Mouse (Mus musculus): ENCODE measurements at regions not wholly inside any gene's neighbourhood (a gene's known extent, or its start where the extent isn't known, plus 50 kb on each side); places are given as distances from the start of the nearest gene placed in this dataset.
"Not testable (repeated sequence)": the region's sequence is repeated elsewhere in the genome, so short reads cannot be mapped to it uniquely, and the experiment has no call there.

GRCm38 (mm10) chr2:117461541-117462290, 118.9 kb upstream of the Rasgrp1 start:
- Histone ChIP-seq H3K36me3 (ENCODE audit: control insufficient read depth, insufficient read depth) (no peaks in the 10 kb centered on the region), H3K27me3 (replicated peaks; ENCODE audit: control insufficient read depth, insufficient read depth, low read length) (no peaks in the 10 kb centered on the region), H3K27ac (ENCODE audit: low read length) (no peak overlapping the region), H3K4me3 (replicated peaks; ENCODE audit: low read length) (no peak overlapping the region), H3K4me2 (ENCODE audit: low read length) (no peak overlapping the region), H3K4me1 (replicated peaks; ENCODE audit: control insufficient read depth, insufficient read depth, low read length) (no peaks in the 10 kb centered on the region), H3K9ac (replicated peaks; ENCODE audit: low read depth, low read length) (no peak overlapping the region), H3K9me3 (ENCODE audit: control insufficient read depth, low read length) (no peaks in the 10 kb centered on the region)
- 81% methylated on average over 4 of the region's 4 CpGs for WGBS
- ATAC-seq = no peak

DNA sequence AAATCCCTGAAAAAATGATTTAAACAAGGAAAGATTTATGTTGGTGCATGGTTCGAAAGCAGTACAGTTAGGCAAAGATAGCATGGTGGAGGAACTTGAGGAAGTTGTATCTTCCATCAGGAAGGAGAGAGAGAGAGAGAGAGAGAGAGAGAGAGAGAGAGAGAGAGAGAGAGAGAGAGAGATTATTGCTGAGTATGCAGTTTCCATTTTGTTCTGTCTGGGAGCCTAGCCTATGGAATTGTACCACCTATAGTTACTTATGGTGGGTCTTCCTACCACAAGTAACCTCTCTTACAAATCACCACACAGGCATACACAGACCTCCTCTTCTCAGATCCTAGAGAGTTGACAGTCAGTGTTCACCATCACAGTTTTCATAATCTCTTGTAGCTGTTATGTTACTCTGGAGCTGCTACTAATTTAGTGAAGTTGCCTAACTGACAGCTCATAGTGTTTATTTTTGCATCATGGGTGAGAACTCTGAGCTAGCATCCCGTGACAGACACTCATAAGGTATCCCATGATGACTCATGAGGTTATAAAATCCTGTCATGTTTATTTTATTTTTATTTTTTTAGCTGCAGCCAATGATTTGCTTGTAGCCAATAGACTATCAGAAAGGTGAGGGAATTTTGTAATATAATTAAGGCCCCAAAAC, 132.2 kb upstream of the Rasgrp1 start:
- Histone ChIP-seq H3K36me3 (ENCODE audit: control insufficient read depth, insufficient read depth) (no peaks in the 10 kb centered on the region), H3K4me1 (replicated peaks; ENCODE audit: control insufficient read depth, insufficient read depth, low read length) (no peaks in the 10 kb centered on the region), H3K9ac (replicated peaks; ENCODE audit: low read depth, low read length) (no peak overlapping the region), H3K27ac (ENCODE audit: low read length) (no peak overlapping the region), H3K4me3 (replicated peaks; ENCODE audit: low read length) (no peak overlapping the region), H3K27me3 (replicated peaks; ENCODE audit: control insufficient read depth, insufficient read depth, low read length) (no peaks in the 10 kb centered on the region), H3K4me2 (ENCODE audit: low read length) (no peak overlapping the region), H3K9me3 (ENCODE audit: control insufficient read depth, low read length) (no peaks in the 10 kb centered on the region)
- WGBS = 96% methylated on average over 2 of the region's 2 CpGs
- no peak for ATAC-seq

DNA sequence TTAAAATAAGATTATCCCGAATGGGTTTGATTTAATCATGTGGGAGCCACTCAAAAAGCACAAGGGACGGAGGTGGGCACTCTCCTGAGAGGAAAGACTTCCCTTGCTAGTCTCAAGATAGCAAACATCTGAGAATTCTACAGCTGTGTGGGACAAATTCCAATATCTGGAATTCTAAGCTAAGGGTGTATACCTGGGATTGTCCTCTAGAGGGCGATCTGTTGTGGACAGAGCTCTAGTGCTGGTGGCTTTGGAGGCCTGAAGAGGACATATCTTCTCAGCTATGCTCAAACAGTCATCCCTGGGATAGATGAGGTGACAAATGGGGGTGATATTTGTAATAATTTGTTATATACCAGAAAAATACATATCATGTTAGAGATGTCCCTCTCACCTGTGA, 132.8 kb upstream of the Rasgrp1 start:
- Histone ChIP-seq H3K36me3 (ENCODE audit: control insufficient read depth, insufficient read depth) (no peaks in the 10 kb centered on the region), H3K27ac (ENCODE audit: low read length) (no peak overlapping the region), H3K9ac (replicated peaks; ENCODE audit: low read depth, low read length) (no peak overlapping the region), H3K9me3 (ENCODE audit: control insufficient read depth, low read length) (no peaks in the 10 kb centered on the region), H3K4me1 (replicated peaks; ENCODE audit: control insufficient read depth, insufficient read depth, low read length) (no peaks in the 10 kb centered on the region), H3K4me2 (ENCODE audit: low read length) (no peak overlapping the region), H3K27me3 (replicated peaks; ENCODE audit: control insufficient read depth, insufficient read depth, low read length) (no peaks in the 10 kb centered on the region), H3K4me3 (replicated peaks; ENCODE audit: low read length) (no peak overlapping the region)
- 47% methylated on average over 3 of the region's 3 CpGs for WGBS
- ATAC-seq = no peak

- not testable (repeated sequence) for H3K4me1 ChIP-seq (replicated peaks; ENCODE audit: control insufficient read depth, insufficient read depth, low read length); H3K4me2 ChIP-seq (ENCODE audit: low read length); H3K36me3 ChIP-seq (ENCODE audit: control insufficient read depth, insufficient read depth); H3K27me3 ChIP-seq (replicated peaks; ENCODE audit: control insufficient read depth, insufficient read depth, low read length); H3K27ac ChIP-seq (ENCODE audit: low read length); H3K9me3 ChIP-seq (ENCODE audit: control insufficient read depth, low read length); H3K4me3 ChIP-seq (replicated peaks; ENCODE audit: low read length); H3K9ac ChIP-seq (replicated peaks; ENCODE audit: low read depth, low read length)
- peak; percentile 49; the same call in 1 of the 2 replicates for ATAC-seq
- 84% methylated on average over 11 of the region's 11 CpGs for WGBS
Observed at GRCm38 (mm10) chr2:117477503-117477902, 134.7 kb upstream of the Rasgrp1 start.

GRCm38 (mm10) chr2:117479244-117480009, 136.6 kb upstream of the Rasgrp1 start:
- H3K27me3 ChIP-seq (replicated peaks; ENCODE audit: control insufficient read depth, insufficient read depth, low read length); H3K36me3 ChIP-seq (ENCODE audit: control insufficient read depth, insufficient read depth); H3K9me3 ChIP-seq (ENCODE audit: control insufficient read depth, low read length); H3K4me1 ChIP-seq (replicated peaks; ENCODE audit: control insufficient read depth, insufficient read depth, low read length); H3K27ac ChIP-seq (ENCODE audit: low read length); H3K9ac ChIP-seq (replicated peaks; ENCODE audit: low read depth, low read length); H3K4me2 ChIP-seq (ENCODE audit: low read length); H3K4me3 ChIP-seq (replicated peaks; ENCODE audit: low read length): not testable (repeated sequence)
- WGBS = 62% methylated on average over 16 of the region's 16 CpGs
- ATAC-seq = peak; percentile 91

DNA sequence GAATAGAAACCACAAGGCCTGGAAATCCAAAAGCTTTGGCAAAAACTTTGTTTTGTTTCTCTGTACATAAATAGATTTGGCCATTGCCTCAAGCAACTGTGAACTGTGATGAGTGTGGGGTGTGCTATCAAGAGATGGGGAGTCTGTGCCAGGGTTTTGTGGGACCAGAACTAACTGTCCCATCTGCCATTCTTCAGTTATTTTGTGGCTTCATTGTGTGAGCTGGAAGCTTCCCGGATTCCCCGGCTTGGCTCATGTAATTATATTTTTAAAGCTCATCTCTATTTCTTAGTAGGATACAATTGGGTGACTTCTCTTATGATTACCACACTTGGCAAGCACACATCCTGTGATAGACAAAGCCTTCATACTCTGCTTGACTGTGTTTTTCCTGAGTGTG, 143.6 kb upstream of the Rasgrp1 start:
- no peaks in the 10 kb centered on the region for H3K4me1 ChIP-seq (replicated peaks; ENCODE audit: control insufficient read depth, insufficient read depth, low read length)
- ATAC-seq = no peak
- H3K9ac ChIP-seq (replicated peaks; ENCODE audit: low read depth, low read length) = no peak overlapping the region
- H3K36me3 ChIP-seq (ENCODE audit: control insufficient read depth, insufficient read depth) = no peaks in the 10 kb centered on the region
- H3K27me3 ChIP-seq (replicated peaks; ENCODE audit: control insufficient read depth, insufficient read depth, low read length) = no peaks in the 10 kb centered on the region
- H3K4me3 ChIP-seq (replicated peaks; ENCODE audit: low read length) = no peak overlapping the region
- H3K27ac ChIP-seq (ENCODE audit: low read length) = no peak overlapping the region
- H3K4me2 ChIP-seq (ENCODE audit: low read length) = no peak overlapping the region
- 69% methylated on average over 2 of the region's 2 CpGs for WGBS
- H3K9me3 ChIP-seq (ENCODE audit: control insufficient read depth, low read length) = no peaks in the 10 kb centered on the region

DNA sequence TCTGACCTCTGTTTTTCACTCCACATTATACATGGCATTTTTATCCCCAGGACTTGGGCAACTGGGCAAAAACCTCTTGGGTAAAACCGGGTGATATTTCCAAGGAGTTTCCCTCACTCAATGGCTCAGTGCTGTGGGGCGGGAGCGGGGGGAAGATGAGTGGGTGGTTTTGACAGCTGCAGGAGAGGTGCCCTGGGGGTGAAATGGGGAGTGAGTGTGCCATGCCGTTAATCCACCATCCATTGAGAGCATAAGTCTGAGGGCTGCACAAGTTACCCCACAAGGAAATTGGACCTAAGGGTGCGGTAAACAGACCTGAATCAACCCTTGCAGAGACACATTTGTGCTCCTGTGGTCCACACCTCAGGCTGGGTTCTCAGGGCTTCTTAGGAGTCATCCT, 155.8 kb upstream of the Rasgrp1 start:
- Histone ChIP-seq H3K27me3 (replicated peaks; ENCODE audit: control insufficient read depth, insufficient read depth, low read length) (no peaks in the 10 kb centered on the region), H3K4me2 (ENCODE audit: low read length) (no peak overlapping the region), H3K27ac (ENCODE audit: low read length) (no peak overlapping the region), H3K4me1 (replicated peaks; ENCODE audit: control insufficient read depth, insufficient read depth, low read length) (no peaks in the 10 kb centered on the region), H3K9ac (replicated peaks; ENCODE audit: low read depth, low read length) (no peak overlapping the region), H3K36me3 (ENCODE audit: control insufficient read depth, insufficient read depth) (no peaks in the 10 kb centered on the region), H3K4me3 (replicated peaks; ENCODE audit: low read length) (no peak overlapping the region), H3K9me3 (ENCODE audit: control insufficient read depth, low read length) (no peaks in the 10 kb centered on the region)
- ATAC-seq = no peak
- 90% methylated on average over 5 of the region's 5 CpGs for WGBS

DNA sequence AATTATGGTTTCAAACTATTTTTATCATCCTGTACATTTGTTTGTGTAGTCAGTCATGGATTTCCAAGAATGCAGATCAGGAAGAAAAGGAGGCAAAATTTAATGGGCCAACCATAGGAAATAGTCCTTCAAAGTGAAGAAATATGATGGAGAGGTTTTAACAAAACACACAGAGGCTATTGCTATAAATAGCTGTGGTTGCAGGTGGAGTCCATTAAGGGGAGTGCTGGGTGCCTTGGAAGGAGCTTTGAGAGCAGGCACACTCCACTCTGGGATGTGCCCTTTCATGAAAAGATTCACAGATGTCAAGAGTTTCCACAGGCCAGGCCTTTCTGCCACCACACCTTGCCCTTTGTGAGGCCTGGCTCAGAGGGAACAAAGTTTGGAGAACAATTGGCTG, 159.8 kb upstream of the Rasgrp1 start:
- H3K4me1 ChIP-seq (replicated peaks; ENCODE audit: control insufficient read depth, insufficient read depth, low read length) = no peaks in the 10 kb centered on the region
- H3K4me3 ChIP-seq (replicated peaks; ENCODE audit: low read length) = no peak overlapping the region
- H3K9me3 ChIP-seq (ENCODE audit: control insufficient read depth, low read length) = no peaks in the 10 kb centered on the region
- no peak overlapping the region for H3K27ac ChIP-seq (ENCODE audit: low read length)
- no peaks in the 10 kb centered on the region for H3K36me3 ChIP-seq (ENCODE audit: control insufficient read depth, insufficient read depth)
- no peak for ATAC-seq
- H3K4me2 ChIP-seq (ENCODE audit: low read length) = no peak overlapping the region
- H3K9ac ChIP-seq (replicated peaks; ENCODE audit: low read depth, low read length) = no peak overlapping the region
- H3K27me3 ChIP-seq (replicated peaks; ENCODE audit: control insufficient read depth, insufficient read depth, low read length) = no peaks in the 10 kb centered on the region

DNA sequence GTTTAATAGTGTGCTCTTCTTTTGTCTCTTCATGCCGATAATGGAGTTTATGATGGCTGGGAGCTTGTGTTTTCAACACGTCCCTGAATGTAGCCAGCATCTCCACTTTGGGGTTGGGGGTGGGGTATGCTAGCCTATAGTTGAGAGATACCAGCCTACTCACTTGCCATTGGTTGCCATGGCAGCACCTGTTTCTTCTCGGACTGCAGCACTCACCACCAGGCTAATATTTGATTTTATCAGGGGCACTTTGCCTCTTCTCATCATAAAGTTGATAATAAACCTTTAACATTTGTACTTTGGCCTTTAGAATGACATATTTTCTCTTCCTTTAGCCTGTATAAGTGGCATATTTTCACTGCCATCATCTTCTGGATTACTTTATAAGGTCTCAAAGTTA, 168.9 kb upstream of the Rasgrp1 start:
- Histone ChIP-seq H3K36me3 (ENCODE audit: control insufficient read depth, insufficient read depth) (no peaks in the 10 kb centered on the region), H3K4me2 (ENCODE audit: low read length) (no peak overlapping the region), H3K9ac (replicated peaks; ENCODE audit: low read depth, low read length) (no peak overlapping the region), H3K9me3 (ENCODE audit: control insufficient read depth, low read length) (no peaks in the 10 kb centered on the region), H3K4me1 (replicated peaks; ENCODE audit: control insufficient read depth, insufficient read depth, low read length) (no peaks in the 10 kb centered on the region), H3K4me3 (replicated peaks; ENCODE audit: low read length) (no peak overlapping the region), H3K27me3 (replicated peaks; ENCODE audit: control insufficient read depth, insufficient read depth, low read length) (no peaks in the 10 kb centered on the region), H3K27ac (ENCODE audit: low read length) (no peak overlapping the region)
- no peak for ATAC-seq
- 66% methylated on average over 3 of the region's 3 CpGs for WGBS
